Mouse (Mus musculus) liver, embryonic 13.5 days (tissue): ENCODE data around the gene Bri3bp. TPM values are rescaled to one million over a fixed set of nuclear protein-coding genes. Genes with fewer than 3 reads are reported as not detected.

ENCODE experiments used
- ATAC-seq: fragments of 200-750 bp; cut with Nextera tagmentation; 2 replicates; pipeline ENCODE4 v1.8.0; 2017; ENCODE audit warnings: low read depth, mild to moderate bottlenecking, moderate number of reproducible peaks, moderate library complexity
- DNase-seq: peaks from one replicate; pipeline ENCODE4 v3.0.0; 2022
- H3K27ac ChIP-seq: fragments of 300-500 bp; sonication (generic); 2 replicates; pipeline ENCODE4 v1.5.1; 2015; ENCODE audit warnings: moderate library complexity, mild to moderate bottlenecking, inconsistent platforms
- H3K27me3 ChIP-seq: fragments of 300-500 bp; sonication (generic); 2 replicates; pipeline ENCODE4 v1.6.1; 2015; ENCODE audit warnings: mild to moderate bottlenecking, inconsistent platforms
- H3K36me3 ChIP-seq: fragments of 300-500 bp; sonication (generic); 2 replicates; pipeline ENCODE4 v1.6.1; 2015; ENCODE audit warnings: mild to moderate bottlenecking, inconsistent platforms
- H3K4me1 ChIP-seq: fragments of 300-500 bp; sonication (generic); replicated peaks from 2 replicates; pipeline ENCODE4 v1.6.1; 2015; ENCODE audit warnings: inconsistent platforms
- H3K4me2 ChIP-seq: fragments of 300-500 bp; sonication (generic); 2 replicates; pipeline ENCODE4 v1.6.1; 2015; ENCODE audit warnings: inconsistent platforms, mild to moderate bottlenecking, moderate library complexity
- H3K4me3 ChIP-seq: fragments of 300-500 bp; sonication (generic); replicated peaks from 2 replicates; pipeline ENCODE4 v1.5.1; 2015; ENCODE audit warnings: mild to moderate bottlenecking, inconsistent platforms
- H3K9ac ChIP-seq: fragments of 300-500 bp; sonication (generic); 2 replicates; pipeline ENCODE4 v1.6.1; 2015; ENCODE audit warnings: mild to moderate bottlenecking, inconsistent platforms
- H3K9me3 ChIP-seq: fragments of 300-500 bp; sonication (generic); replicated peaks from 2 replicates; pipeline ENCODE4 v1.6.1; 2016; ENCODE audit warnings: inconsistent platforms
- WGBS: fragments of 180-500 bp; shearing (Covaris S2); methylation state at CpG from one replicate; pipeline ENCODE4 v1.1.7; 2015; ENCODE audit not compliant: insufficient replicate concordance; 5-methylcytosine and 5-hydroxymethylcytosine counted together
- polyA plus RNA-seq: library from polyadenylated mRNA; unstranded; fragments of >200 nt; fragmentation: Nextera tagmentation; extraction: Ambion mirVana; gene quantifications from 2 replicates; pipeline ENCODE4 v1.2.1, GENCODE M21; 2015

Bri3bp gene
- polyA plus RNA-seq, 1 experiment from 2014 or later = 31.8 TPM

DNA sequence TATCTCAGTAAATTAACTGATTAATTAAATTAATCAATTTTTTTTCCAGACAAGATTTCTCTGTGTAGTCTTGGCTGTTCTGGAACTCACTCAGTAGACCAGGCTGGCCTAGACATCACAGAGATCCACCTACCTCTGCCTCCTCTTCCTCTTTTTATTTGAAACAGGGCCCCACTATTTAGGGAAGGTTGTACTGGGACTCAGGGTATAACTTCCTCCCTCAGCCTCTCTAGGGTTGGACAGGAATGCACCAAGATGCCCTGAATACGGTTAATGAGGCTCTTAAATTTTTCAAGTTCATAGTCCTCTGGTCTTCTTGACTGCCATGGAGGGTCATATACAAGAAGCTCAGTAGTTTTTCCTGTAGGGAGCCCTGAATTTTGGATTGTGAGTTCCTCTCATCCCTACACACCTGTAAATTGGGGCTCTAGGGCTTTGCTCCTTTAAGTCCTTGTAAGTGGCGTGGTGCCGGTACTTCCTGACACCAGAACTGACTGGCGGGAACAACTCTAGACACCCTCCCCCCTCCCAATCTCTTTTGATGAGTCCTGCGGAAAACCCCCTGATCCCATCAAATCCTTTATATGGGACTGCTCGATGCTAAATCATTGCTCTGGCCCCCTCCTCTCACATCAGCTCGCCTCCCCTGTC is 660 bp upstream of the Bri3bp start:
- DNase-seq = no peak
- Histone ChIP-seq H3K27ac (peak overlapping the region; percentile 60), H3K4me1 (peaks cover 57% of the 10 kb centered on the region), H3K4me2 (peak overlapping the region; percentile 99), H3K36me3 (peaks cover 12% of the 10 kb centered on the region; the same call in 1 of the 2 replicates), H3K9ac (peak overlapping the region; percentile 92), H3K27me3 (no peaks in the 10 kb centered on the region), H3K4me3 (peak overlapping the region; percentile 92), H3K9me3 (no peaks in the 10 kb centered on the region)
- peak; percentile 4; the same call in 1 of the 2 replicates for ATAC-seq
- 2% methylated on average over 7 of the region's 7 CpGs for WGBS

DNA sequence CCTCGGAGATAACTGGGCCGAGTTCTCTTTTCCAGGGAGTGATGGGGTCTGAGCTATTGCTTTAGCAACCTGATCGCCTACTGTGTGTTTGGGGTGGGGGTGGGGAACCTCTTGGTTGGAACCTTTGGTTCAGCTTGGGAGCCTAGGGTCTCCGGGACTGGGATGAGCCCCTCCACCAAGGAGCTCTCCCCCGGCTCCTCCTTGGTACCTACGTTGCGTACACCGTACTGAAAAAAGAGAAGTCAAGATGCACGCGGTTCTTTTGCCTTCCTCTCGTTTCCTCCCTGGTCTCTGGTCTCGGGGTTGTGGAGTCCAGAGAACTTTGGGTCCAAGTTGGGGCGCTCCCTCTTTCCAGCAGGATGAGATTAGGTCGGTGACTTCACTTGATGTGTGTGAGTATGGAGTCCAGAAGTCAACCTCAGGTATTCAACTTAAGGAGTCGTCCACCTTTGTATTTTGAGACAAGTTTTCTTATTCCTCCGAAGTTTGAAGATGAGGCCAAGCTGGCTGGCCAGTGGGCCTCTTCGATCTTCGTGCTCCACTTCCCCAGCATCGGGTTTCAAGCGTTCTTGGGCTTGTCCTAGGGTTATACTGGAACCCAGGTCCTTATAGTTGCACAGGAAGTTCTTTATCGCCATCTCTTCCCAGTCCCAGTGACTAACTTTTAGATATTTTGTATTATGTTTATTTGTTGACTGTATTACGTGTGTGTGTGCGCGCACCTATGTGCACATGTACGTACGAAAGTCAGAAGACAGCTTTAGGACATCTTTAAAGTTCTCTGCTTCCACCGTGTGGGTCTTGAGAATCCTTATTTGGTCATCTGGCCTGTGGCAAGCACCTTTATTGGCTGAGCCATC is 998 bp downstream of the Bri3bp start:
- DNase-seq = no peak
- no peaks in the 10 kb centered on the region for H3K27me3 ChIP-seq
- peak overlapping the region; percentile 83 for H3K27ac ChIP-seq
- peak overlapping the region; percentile 99 for H3K4me2 ChIP-seq
- H3K9ac ChIP-seq = peak overlapping the region; percentile 92
- ATAC-seq = peak; percentile 19; the same call in 1 of the 2 replicates
- WGBS = 14% methylated on average over 27 of the region's 27 CpGs
- H3K9me3 ChIP-seq = no peaks in the 10 kb centered on the region
- H3K36me3 ChIP-seq = peaks cover 12% of the 10 kb centered on the region; the same call in 1 of the 2 replicates
- peaks cover 65% of the 10 kb centered on the region for H3K4me1 ChIP-seq
- peak overlapping the region; percentile 92 for H3K4me3 ChIP-seq

DNA sequence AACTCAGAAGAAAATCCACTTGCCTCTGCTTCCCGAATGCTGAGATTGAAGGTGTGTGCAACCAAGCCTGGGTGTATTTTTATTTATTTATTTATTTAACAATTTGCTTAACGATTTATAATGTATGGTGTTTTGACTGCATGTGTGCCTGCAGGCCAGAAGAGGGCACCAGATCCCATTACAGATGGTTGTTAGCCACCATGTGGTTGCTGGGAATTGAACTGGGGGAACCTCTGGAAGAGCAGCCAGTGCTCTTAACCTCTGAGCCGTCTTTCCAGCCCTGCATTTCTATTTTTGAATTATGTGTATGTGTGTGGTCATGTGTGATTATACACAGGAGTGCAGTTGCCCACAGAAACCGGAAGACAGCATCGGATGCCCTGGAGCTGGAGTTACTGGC is 2.0 kb downstream of the Bri3bp start:
- no peak overlapping the region for H3K4me3 ChIP-seq
- no peak overlapping the region for H3K9ac ChIP-seq
- no peak for DNase-seq
- H3K9me3 ChIP-seq = no peaks in the 10 kb centered on the region
- no peaks in the 10 kb centered on the region for H3K27me3 ChIP-seq
- WGBS = 60% methylated on average over 5 of the region's 5 CpGs
- H3K4me2 ChIP-seq = 0 out of 2 replicates have a peak overlapping the region, but pooled peaks have one; percentile 14
- no peak for ATAC-seq
- peaks cover 74% of the 10 kb centered on the region for H3K4me1 ChIP-seq
- peak overlapping the region; percentile 47; the same call in 1 of the 2 replicates for H3K27ac ChIP-seq
- peaks cover 12% of the 10 kb centered on the region; the same call in 1 of the 2 replicates for H3K36me3 ChIP-seq

DNA sequence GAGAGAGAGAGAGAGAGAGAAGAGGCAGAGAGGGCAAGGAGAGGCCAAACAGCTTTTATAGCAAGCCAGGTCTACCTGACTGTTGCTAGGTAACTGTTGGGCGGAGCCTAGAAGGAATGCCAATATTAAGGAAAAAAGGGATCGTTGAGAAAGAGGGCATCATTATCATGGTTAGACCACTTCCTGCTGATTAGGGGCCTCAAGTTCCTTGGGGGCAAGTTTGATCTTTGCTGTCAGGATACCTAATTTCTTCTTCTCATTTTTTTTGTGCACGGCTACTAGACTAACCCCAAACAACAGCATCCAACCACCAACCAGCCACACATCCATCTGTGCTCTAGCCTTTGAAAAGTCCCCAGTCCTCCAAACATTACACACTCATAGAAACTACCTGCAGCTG is 2.5 kb downstream of the Bri3bp start:
- Histone ChIP-seq H3K9me3 (no peaks in the 10 kb centered on the region), H3K4me1 (peaks cover 77% of the 10 kb centered on the region), H3K27me3 (no peaks in the 10 kb centered on the region), H3K4me3 (no peak overlapping the region), H3K27ac (peak overlapping the region; percentile 54; the same call in 1 of the 2 replicates), H3K4me2 (0 out of 2 replicates have a peak overlapping the region, but pooled peaks have one; percentile 14), H3K9ac (no peak overlapping the region), H3K36me3 (peaks cover 12% of the 10 kb centered on the region; the same call in 1 of the 2 replicates)
- WGBS = 37% methylated on average over 3 of the region's 3 CpGs
- no peak for ATAC-seq
- DNase-seq = no peak

DNA sequence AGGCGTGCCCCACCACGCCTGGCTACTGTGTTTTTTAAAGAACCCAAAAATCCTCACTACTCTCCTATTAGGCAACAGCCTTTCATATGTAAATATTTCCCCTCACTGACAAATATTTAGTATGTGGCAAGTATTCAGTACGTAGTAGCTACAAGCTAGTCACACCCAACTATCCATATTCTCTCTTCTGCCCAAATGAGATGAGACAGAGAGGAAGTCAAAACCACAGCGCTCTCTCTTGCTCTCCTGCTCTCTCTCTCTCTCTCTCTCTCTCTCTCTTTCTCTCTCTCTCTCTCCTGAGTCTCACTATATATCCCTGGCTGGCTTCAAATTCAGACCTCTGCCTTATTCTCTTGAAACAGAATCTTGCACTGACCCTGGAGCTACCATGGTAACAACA is 3.2 kb downstream of the Bri3bp start:
- Histone ChIP-seq H3K9me3 (no peaks in the 10 kb centered on the region), H3K27me3 (no peaks in the 10 kb centered on the region), H3K4me2 (no peak overlapping the region), H3K36me3 (peaks cover 12% of the 10 kb centered on the region; the same call in 1 of the 2 replicates), H3K27ac (0 out of 2 replicates have a peak overlapping the region, but pooled peaks have one; percentile 54), H3K4me3 (no peak overlapping the region), H3K4me1 (peaks cover 79% of the 10 kb centered on the region), H3K9ac (no peak overlapping the region)
- no peak for DNase-seq
- no peak for ATAC-seq
- WGBS = 54% methylated on average over 4 of the region's 4 CpGs

DNA sequence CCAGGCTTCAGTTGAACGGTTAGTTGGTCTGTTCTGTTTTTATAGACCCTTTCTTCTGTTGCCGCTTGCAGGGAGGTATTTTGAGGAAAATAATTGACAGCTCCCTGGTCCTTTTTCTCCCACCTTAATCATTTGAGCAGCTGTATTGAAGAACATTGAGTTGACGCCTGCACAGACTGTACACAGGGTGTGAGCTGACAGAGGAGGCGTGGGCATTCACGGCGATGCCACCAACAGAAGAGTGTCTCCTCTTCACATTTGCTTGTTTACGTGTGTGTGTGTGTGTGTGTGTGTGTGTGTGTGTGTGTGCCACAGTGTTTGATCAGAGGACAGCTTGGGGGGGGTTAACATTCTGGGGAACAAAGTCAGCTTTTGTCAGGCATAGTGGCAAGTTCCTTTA is 5.0 kb downstream of the Bri3bp start:
- peaks cover 75% of the 10 kb centered on the region for H3K4me1 ChIP-seq
- no peak for DNase-seq
- no peaks in the 10 kb centered on the region for H3K27me3 ChIP-seq
- no peak overlapping the region for H3K27ac ChIP-seq
- no peaks in the 10 kb centered on the region for H3K9me3 ChIP-seq
- peaks cover 12% of the 10 kb centered on the region; the same call in 1 of the 2 replicates for H3K36me3 ChIP-seq
- no peak overlapping the region for H3K4me2 ChIP-seq
- H3K4me3 ChIP-seq = no peak overlapping the region
- ATAC-seq = no peak
- H3K9ac ChIP-seq = no peak overlapping the region
- WGBS = 71% methylated on average over 7 of the region's 7 CpGs

DNA sequence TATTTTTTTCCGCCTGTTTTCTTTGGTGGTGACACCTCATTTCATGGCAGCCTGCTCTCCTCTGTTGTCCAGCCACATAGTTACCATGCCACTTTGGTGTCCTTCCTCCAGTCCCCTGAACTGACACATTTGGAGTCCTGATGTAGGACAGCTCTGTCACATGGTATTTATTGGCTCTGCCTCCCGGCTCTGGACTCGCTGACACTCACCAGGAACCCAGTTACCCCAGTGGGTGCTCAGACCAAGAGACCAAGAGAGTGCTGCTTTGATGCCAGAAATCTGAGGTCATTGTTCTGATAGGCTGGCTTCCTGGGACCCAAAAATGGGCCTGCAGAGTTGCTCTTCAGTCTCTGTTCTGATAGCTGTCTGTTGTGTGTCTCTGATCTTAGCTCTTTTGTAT is 6.7 kb downstream of the Bri3bp start:
- Histone ChIP-seq H3K36me3 (peaks cover 26% of the 10 kb centered on the region; the same call in 1 of the 2 replicates), H3K4me1 (peaks cover 72% of the 10 kb centered on the region), H3K9ac (no peak overlapping the region), H3K4me2 (no peak overlapping the region), H3K27me3 (no peaks in the 10 kb centered on the region), H3K27ac (no peak overlapping the region; the same call in 1 of the 2 replicates), H3K4me3 (no peak overlapping the region), H3K9me3 (no peaks in the 10 kb centered on the region)
- ATAC-seq (no peak), DNase-seq (no peak)
- 76% methylated on average over 3 of the region's 3 CpGs for WGBS

DNA sequence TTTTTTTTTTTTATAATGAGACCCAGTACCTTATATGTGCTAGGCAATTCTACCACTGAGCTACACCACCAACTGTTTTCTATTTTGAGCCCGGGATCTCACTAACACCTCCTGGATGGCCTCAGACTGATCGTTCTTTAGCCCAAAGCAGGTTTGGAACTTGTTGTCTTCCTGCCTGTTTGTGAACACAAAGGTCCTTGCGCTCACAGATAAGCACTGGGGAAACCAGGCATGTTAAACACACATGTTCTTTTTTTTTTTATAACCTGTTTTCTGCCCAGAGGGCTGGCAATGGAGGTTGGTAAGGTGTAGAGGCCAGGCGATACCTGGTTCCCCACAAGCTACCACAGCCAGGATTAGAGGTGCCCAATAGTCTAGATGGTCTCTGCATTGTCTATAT is 7.3 kb downstream of the Bri3bp start:
- ATAC-seq = no peak
- Histone ChIP-seq H3K9ac (no peak overlapping the region), H3K4me3 (no peak overlapping the region), H3K9me3 (no peaks in the 10 kb centered on the region), H3K27me3 (no peaks in the 10 kb centered on the region), H3K36me3 (peaks cover 25% of the 10 kb centered on the region; the same call in 1 of the 2 replicates), H3K27ac (no peak overlapping the region), H3K4me2 (no peak overlapping the region), H3K4me1 (peaks cover 66% of the 10 kb centered on the region)
- WGBS = 52% methylated on average over 4 of the region's 4 CpGs
- DNase-seq = no peak

DNA sequence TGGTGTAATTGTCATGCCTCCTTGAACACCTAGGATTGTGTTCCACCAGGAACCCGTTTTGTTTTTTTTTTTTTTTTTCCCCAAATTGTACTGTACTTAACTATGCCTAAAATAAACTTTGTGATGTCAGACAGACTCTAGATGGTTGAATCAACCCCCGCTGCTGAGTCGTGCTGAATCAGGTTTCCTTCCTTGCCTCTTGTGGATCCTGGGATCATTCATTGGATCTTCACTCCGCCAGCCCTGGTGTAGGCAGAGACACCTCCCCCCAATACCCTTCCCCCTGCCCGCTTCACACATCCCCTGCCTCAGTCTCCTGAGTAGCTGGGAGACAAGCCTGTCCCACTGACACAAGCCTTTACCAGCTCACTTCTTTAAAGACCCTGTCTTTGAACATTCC is 7.9 kb downstream of the Bri3bp start:
- Histone ChIP-seq H3K27ac (no peak overlapping the region), H3K27me3 (no peaks in the 10 kb centered on the region), H3K9me3 (no peaks in the 10 kb centered on the region), H3K4me3 (no peak overlapping the region), H3K9ac (no peak overlapping the region), H3K4me1 (peaks cover 59% of the 10 kb centered on the region), H3K36me3 (peaks cover 31% of the 10 kb centered on the region), H3K4me2 (no peak overlapping the region)
- ATAC-seq (no peak), DNase-seq (no peak)
- 57% methylated on average over 5 of the region's 5 CpGs for WGBS

DNA sequence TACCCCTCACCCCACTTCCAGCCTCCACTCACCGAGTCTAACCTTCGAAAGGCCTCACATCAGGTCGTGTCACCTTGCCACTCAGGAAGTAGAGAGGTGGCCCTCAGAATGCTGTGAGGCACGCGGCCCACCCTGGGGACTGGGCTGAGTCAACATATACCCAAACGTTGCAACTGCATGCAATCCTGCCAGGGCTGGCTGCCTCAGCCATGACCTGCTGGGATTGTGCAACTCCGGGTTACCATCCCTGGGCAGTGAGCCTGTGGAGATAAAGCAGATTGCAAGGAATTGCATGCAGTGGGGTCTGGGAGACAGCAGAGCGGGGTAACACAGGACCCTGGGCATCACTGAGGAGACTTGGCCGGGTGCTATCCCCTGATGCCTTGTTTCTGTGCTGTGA is 11.2 kb downstream of the Bri3bp start:
- H3K9ac ChIP-seq = no peak overlapping the region
- 0 out of 2 replicates have a peak overlapping the region, but pooled peaks have one; percentile 19 for H3K27ac ChIP-seq
- peaks cover 36% of the 10 kb centered on the region for H3K36me3 ChIP-seq
- H3K27me3 ChIP-seq = no peaks in the 10 kb centered on the region
- no peak for DNase-seq
- no peak overlapping the region for H3K4me2 ChIP-seq
- H3K4me3 ChIP-seq = no peak overlapping the region
- peak; percentile 40 for ATAC-seq
- no peaks in the 10 kb centered on the region for H3K9me3 ChIP-seq
- WGBS = 74% methylated on average over 9 of the region's 9 CpGs
- H3K4me1 ChIP-seq = peaks cover 59% of the 10 kb centered on the region

DNA sequence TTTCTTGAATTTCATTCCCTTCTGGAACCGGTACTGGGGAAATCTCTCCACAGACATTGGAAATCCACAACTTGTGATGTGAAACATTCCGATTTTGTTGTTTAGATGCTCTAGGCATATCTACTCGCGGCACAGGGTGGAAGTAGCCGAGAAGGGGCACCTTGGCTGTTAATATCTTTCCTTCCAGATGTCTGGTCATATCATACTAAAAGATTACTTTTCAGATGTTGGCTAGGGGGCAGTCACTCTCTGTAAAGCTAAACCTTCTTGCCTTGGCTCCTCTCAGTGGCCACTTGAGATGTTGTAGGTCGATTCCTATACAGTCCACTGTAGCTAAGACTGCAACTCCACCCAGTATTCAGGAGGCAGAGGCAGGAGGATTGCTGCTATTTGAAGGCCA is 14.7 kb downstream of the Bri3bp start:
- Histone ChIP-seq H3K9ac (no peak overlapping the region), H3K27ac (peak overlapping the region; percentile 73), H3K36me3 (peaks cover 36% of the 10 kb centered on the region), H3K4me1 (peaks cover 54% of the 10 kb centered on the region), H3K4me2 (no peak overlapping the region), H3K4me3 (no peak overlapping the region), H3K9me3 (no peaks in the 10 kb centered on the region), H3K27me3 (no peaks in the 10 kb centered on the region)
- DNase-seq (peak; percentile 25), ATAC-seq (peak; percentile 58)
- WGBS = 38% methylated on average over 6 of the region's 6 CpGs
